Mouse (Mus musculus): ENCODE measurements around the gene Tbc1d1.

GRCm38 (mm10) chr5:64168990-64169540 lies 13.0 kb downstream of the Tbc1d1 start:
- TF ChIP-seq MAX (IDR thresholded peaks at IDR 0.05; ENCODE audit: low read depth): no peak
- no peak for TF ChIP-seq POLR2A (IDR thresholded peaks at IDR 0.05; ENCODE audit: insufficient read length, low read depth)
- no peak for TF ChIP-seq TCF12 (IDR thresholded peaks at IDR 0.05; ENCODE audit: insufficient read depth, poor library complexity, severe bottlenecking)
- TF ChIP-seq MYOD1 (IDR thresholded peaks at IDR 0.05; ENCODE audit: control insufficient read depth in 1 of 3, insufficient read length in 2 of 3, low read depth in 2 of 3): no peak
- no peak for TF ChIP-seq TCF3 (IDR thresholded peaks at IDR 0.05; ENCODE audit: insufficient read length, low read depth)
- TF ChIP-seq POLR2AphosphoS2 (IDR thresholded peaks at IDR 0.05; ENCODE audit: insufficient read length, low read depth): no peak
- TF ChIP-seq E2F4 (IDR thresholded peaks at IDR 0.05; ENCODE audit: insufficient read depth): no peak

Measured in myocyte (in vitro differentiated cells).